Mouse (Mus musculus): Measurements from ENCODE around the gene Tgm1.

The Tgm1 gene

DNA sequence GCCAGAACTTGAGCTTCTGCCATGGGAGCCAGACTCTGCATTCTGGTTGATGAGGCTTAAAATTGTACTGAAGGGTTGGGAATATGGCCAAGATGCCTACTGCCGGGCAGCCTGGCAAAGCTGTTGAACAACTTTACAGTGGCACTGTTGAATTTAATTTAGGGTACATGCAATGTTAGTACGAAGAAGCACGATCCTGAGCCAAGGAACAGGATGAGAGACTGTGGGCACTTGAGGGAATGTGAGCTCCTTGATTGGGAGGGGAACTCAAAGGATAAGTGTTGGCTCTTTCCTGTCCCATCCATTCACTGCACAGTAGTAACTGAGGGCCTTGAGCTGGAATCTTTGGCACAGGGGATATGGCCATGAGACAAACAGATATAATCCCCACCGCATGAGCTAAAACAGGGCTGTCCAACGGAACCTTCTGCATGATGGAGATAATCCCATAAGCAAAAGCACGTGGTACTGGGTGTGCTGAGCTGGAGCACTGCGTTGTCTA, 16.9 kb upstream of the Tgm1 start:
- H3K36me3 ChIP-seq (ENCODE audit: insufficient read depth, low read length): no peaks in the 10 kb centered on the region
- TF ChIP-seq CTCF (conservative IDR thresholded peaks at IDR 0.05; ENCODE audit: low read length): no peak
- no peak for TF ChIP-seq POU5F1 (IDR thresholded peaks at IDR 0.05; ENCODE audit: borderline replicate concordance, low read length)
- TF ChIP-seq NANOG (IDR thresholded peaks at IDR 0.05; ENCODE audit: borderline replicate concordance, low read length): no peak
- peaks cover 15% of the 10 kb centered on the region for H3K4me1 ChIP-seq (replicated peaks; ENCODE audit: low read depth, low read length)
- no peaks in the 10 kb centered on the region for H3K9me3 ChIP-seq (ENCODE audit: low read length)
- no peak overlapping the region for H3K4me3 ChIP-seq (replicated peaks; ENCODE audit: low read length)
- H3K27me3 ChIP-seq (ENCODE audit: insufficient read depth, low read length): peaks cover 29% of the 10 kb centered on the region

- Histone ChIP-seq H3K36me3 (ENCODE audit: insufficient read depth, low read length) (no peaks in the 10 kb centered on the region), H3K27me3 (ENCODE audit: insufficient read depth, low read length) (peaks cover 26% of the 10 kb centered on the region), H3K4me1 (replicated peaks; ENCODE audit: low read depth, low read length) (peaks cover 19% of the 10 kb centered on the region), H3K9me3 (ENCODE audit: low read length) (no peaks in the 10 kb centered on the region), H3K4me3 (replicated peaks; ENCODE audit: low read length) (no peak overlapping the region)
- TF ChIP-seq NANOG (IDR thresholded peaks at IDR 0.05; ENCODE audit: borderline replicate concordance, low read length) (no peak), CTCF (conservative IDR thresholded peaks at IDR 0.05; ENCODE audit: low read length) (no peak), POU5F1 (IDR thresholded peaks at IDR 0.05; ENCODE audit: borderline replicate concordance, low read length) (no peak)
Measured at GRCm38 (mm10) chr14:55730116-55730515, 16.4 kb upstream of the Tgm1 start.

DNA sequence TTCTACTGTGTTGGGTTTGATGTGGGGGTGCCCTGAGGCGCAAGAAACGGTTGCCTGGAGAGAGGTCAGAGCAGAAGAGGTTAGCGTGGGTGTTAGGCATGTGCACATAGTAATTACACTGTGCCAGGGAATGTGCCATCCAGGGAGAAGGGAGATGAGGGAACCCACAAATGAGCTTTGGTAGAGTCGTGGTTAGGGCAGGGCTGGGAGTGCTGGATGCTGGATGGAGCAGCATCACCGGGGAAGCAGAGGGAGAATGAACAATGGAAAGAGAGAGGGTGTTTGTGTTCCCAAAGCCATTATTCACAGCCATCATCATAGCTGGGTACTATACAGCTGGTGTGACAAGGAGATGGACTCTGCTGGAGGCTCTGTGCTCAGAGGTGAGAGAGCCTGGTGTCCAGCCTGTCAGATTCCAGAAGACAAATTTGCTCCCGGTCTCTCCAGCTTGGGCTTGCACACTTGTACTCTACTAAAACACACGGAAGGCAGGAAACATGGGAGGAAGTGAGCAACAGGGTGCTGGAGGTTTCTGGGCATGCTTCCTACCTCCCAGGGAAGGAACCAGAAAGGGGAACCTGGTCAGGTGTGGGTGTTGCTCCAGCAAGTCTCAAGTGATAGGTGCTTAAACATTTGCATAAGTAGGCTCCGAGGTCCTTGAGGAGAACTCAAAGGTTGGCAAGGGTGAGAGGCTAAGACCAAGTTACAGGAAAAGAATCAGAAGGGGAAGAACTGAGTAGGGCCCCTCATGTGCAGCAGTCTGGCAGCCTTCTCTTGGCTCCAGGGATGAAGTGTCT, 14.4 kb upstream of the Tgm1 start:
- no peaks in the 10 kb centered on the region for H3K9me3 ChIP-seq (ENCODE audit: low read length)
- peaks cover 26% of the 10 kb centered on the region for H3K4me1 ChIP-seq (replicated peaks; ENCODE audit: low read depth, low read length)
- peaks cover 21% of the 10 kb centered on the region for H3K27me3 ChIP-seq (ENCODE audit: insufficient read depth, low read length)
- no peak overlapping the region for H3K4me3 ChIP-seq (replicated peaks; ENCODE audit: low read length)
- TF ChIP-seq POU5F1 (IDR thresholded peaks at IDR 0.05; ENCODE audit: borderline replicate concordance, low read length) (no peak), NANOG (IDR thresholded peaks at IDR 0.05; ENCODE audit: borderline replicate concordance, low read length) (no peak), CTCF (conservative IDR thresholded peaks at IDR 0.05; ENCODE audit: low read length) (no peak)
- H3K36me3 ChIP-seq (ENCODE audit: insufficient read depth, low read length): no peaks in the 10 kb centered on the region

DNA sequence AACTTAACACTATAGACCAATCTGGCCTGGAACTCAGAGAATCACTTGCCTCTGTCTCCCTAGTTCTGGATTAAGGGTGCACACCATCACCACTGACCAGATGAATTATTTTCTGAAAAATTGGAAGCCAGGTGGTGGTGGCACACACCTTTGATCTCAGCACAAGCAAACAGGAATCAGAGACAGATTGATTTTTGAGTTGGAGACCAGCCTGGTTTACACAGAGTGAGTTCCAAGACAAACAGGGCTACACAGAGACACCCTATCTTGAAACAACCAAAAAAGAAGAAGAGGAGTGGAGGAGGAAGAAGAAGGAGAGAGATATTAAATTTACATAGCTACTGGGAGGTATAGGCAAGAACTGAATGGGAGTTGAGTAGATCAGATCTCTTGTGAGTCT, 12.5 kb upstream of the Tgm1 start:
- H3K36me3 ChIP-seq (ENCODE audit: insufficient read depth, low read length): no peaks in the 10 kb centered on the region
- peaks cover 19% of the 10 kb centered on the region for H3K27me3 ChIP-seq (ENCODE audit: insufficient read depth, low read length)
- no peaks in the 10 kb centered on the region for H3K9me3 ChIP-seq (ENCODE audit: low read length)
- peaks cover 37% of the 10 kb centered on the region for H3K4me1 ChIP-seq (replicated peaks; ENCODE audit: low read depth, low read length)
- H3K4me3 ChIP-seq (replicated peaks; ENCODE audit: low read length): no peak overlapping the region
- TF ChIP-seq CTCF (conservative IDR thresholded peaks at IDR 0.05; ENCODE audit: low read length) (no peak), POU5F1 (IDR thresholded peaks at IDR 0.05; ENCODE audit: borderline replicate concordance, low read length) (no peak), NANOG (IDR thresholded peaks at IDR 0.05; ENCODE audit: borderline replicate concordance, low read length) (no peak)

GRCm38 (mm10) chr14:55724411-55724871, 10.7 kb upstream of the Tgm1 start:
- peaks cover 5% of the 10 kb centered on the region; the same call in 1 of the 2 replicates for H3K27me3 ChIP-seq (ENCODE audit: insufficient read depth, low read length)
- H3K36me3 ChIP-seq (ENCODE audit: insufficient read depth, low read length): peaks cover 15% of the 10 kb centered on the region
- peaks cover 55% of the 10 kb centered on the region for H3K4me1 ChIP-seq (replicated peaks; ENCODE audit: low read depth, low read length)
- no peak for TF ChIP-seq CTCF (conservative IDR thresholded peaks at IDR 0.05; ENCODE audit: low read length)
- no peak for TF ChIP-seq NANOG (IDR thresholded peaks at IDR 0.05; ENCODE audit: borderline replicate concordance, low read length)
- TF ChIP-seq POU5F1 (IDR thresholded peaks at IDR 0.05; ENCODE audit: borderline replicate concordance, low read length): no peak
- no peaks in the 10 kb centered on the region for H3K9me3 ChIP-seq (ENCODE audit: low read length)
- no peak overlapping the region for H3K4me3 ChIP-seq (replicated peaks; ENCODE audit: low read length)

GRCm38 (mm10) chr14:55723433-55723832, 9.7 kb upstream of the Tgm1 start:
- Histone ChIP-seq H3K4me3 (replicated peaks; ENCODE audit: low read length) (no peak overlapping the region), H3K36me3 (ENCODE audit: insufficient read depth, low read length) (peaks cover 25% of the 10 kb centered on the region), H3K27me3 (ENCODE audit: insufficient read depth, low read length) (0 out of 2 replicates have a peak, but pooled peaks cover 5% of the 10 kb centered on the region), H3K4me1 (replicated peaks; ENCODE audit: low read depth, low read length) (peaks cover 65% of the 10 kb centered on the region), H3K9me3 (ENCODE audit: low read length) (no peaks in the 10 kb centered on the region)
- TF ChIP-seq POU5F1 (IDR thresholded peaks at IDR 0.05; ENCODE audit: borderline replicate concordance, low read length): no peak
- no peak for TF ChIP-seq NANOG (IDR thresholded peaks at IDR 0.05; ENCODE audit: borderline replicate concordance, low read length)
- no peak for TF ChIP-seq CTCF (conservative IDR thresholded peaks at IDR 0.05; ENCODE audit: low read length)

- Histone ChIP-seq H3K9me3 (ENCODE audit: low read length) (no peaks in the 10 kb centered on the region), H3K4me3 (replicated peaks; ENCODE audit: low read length) (peak overlapping the region; percentile 86), H3K27me3 (ENCODE audit: insufficient read depth, low read length) (no peaks in the 10 kb centered on the region), H3K4me1 (replicated peaks; ENCODE audit: low read depth, low read length) (peaks cover 61% of the 10 kb centered on the region), H3K36me3 (ENCODE audit: insufficient read depth, low read length) (peaks cover 35% of the 10 kb centered on the region)
- no peak for TF ChIP-seq POU5F1 (IDR thresholded peaks at IDR 0.05; ENCODE audit: borderline replicate concordance, low read length)
Measured at GRCm38 (mm10) chr14:55722438-55722945, 8.8 kb upstream of the Tgm1 start.

DNA sequence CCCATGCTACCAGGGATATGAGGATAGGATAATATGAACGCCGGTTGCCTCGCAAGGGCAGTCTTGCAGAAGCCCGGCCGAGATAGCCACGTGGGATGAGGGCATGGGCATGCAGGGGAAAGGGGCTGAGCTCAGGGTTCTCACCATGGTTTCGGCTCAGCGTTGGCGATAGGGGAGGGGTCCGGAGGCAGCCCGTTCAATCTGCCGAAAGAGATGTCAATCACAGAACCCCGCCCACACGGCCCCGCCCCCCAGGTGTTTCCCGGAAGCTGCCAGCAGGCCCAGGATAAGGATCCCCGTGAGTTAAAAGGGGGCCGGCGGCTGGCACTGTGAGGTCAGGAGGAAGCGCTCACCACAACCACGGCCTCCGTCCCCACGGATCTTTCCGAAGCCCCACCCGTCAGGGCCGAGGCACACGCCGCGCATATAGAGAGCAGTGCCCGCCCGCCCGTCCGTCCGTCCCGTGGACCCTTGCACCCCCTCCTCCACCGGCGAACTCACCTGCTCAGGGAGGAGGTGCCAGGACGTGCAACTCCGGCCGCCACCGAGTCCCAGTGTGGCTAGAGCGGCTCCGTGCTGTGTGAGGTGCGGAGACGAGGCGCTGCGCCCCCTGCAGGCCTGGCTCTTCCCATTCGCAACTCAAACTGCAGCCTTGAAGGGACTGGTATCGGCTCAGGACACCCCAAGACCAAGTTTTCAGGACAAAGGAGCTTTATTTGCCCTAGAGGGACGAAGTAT, 8.1 kb upstream of the Tgm1 start, which contains the start of gene Rabggta:
TSS of gene Rabggta (minus strand) at position 564 of the 738 bp plus-strand sequence.
- H3K36me3 ChIP-seq (ENCODE audit: insufficient read depth, low read length): peaks cover 41% of the 10 kb centered on the region
- no peaks in the 10 kb centered on the region for H3K9me3 ChIP-seq (ENCODE audit: low read length)
- peak within 1 kb of the TSS; percentile 86 for H3K4me3 ChIP-seq (replicated peaks; ENCODE audit: low read length)
- no peaks in the 10 kb centered on the region for H3K27me3 ChIP-seq (ENCODE audit: insufficient read depth, low read length)
- TF ChIP-seq POU5F1 (IDR thresholded peaks at IDR 0.05; ENCODE audit: borderline replicate concordance, low read length) (no peak), NANOG (IDR thresholded peaks at IDR 0.05; ENCODE audit: borderline replicate concordance, low read length) (no peak), CTCF (conservative IDR thresholded peaks at IDR 0.05; ENCODE audit: low read length) (peak; percentile 69)
- H3K4me1 ChIP-seq (replicated peaks; ENCODE audit: low read depth, low read length): peaks cover 54% of the 10 kb centered on the region

Data from E14TG2a.4 (cell line).